Mouse (Mus musculus) layer of hippocampus, postnatal 25 days (tissue): ENCODE results near the gene Pcgf3. TPM values are rescaled to one million over a fixed set of nuclear protein-coding genes. Genes with fewer than 3 reads are reported as not detected.
"Not testable (repeated sequence)": the region's sequence is repeated elsewhere in the genome, so short reads cannot be mapped to it uniquely, and the experiment has no call there.

Experiments
- DNase-seq, 2 experiments: peaks; one replicate each; pipeline ENCODE4 v3.0.0; 2022; ENCODE audit warnings: mixed read lengths in 2 of 2, low spot score in 1 of 2; ENCODE audit errors: extremely low spot score in 1 of 2
- total RNA-seq, 2 experiments: library from RNA; stranded (reverse); gene quantifications; 2 replicates each; pipeline ENCODE4 v1.2.3; 2021

Pcgf3 gene
- total RNA-seq, 2 experiments from 2014 or later, result 48.3 to 53.4 TPM

GRCm38 (mm10) chr5:108466647-108467046 lies 5.6 kb downstream of the Pcgf3 start:
- DNase-seq, result no peak

- DNase-seq, result no peak
These were observed 8.6 kb downstream of the Pcgf3 start for GRCm38 (mm10) chr5:108469617-108470016.

- no peak for DNase-seq
These were observed 12.7 kb downstream of the Pcgf3 start for GRCm38 (mm10) chr5:108473737-108474136.

- no peak for DNase-seq
These were observed 14.9 kb downstream of the Pcgf3 start for GRCm38 (mm10) chr5:108475977-108476376.

- DNase-seq, result no peak
These were observed 22.0 kb downstream of the Pcgf3 start for GRCm38 (mm10) chr5:108483006-108483405.

GRCm38 (mm10) chr5:108485239-108485638 lies 24.2 kb downstream of the Pcgf3 start:
- no peak for DNase-seq

GRCm38 (mm10) chr5:108486148-108486547 lies 25.1 kb downstream of the Pcgf3 start:
- not testable (repeated sequence) for DNase-seq

GRCm38 (mm10) chr5:108501573-108501972 lies 40.5 kb downstream of the Pcgf3 start:
- DNase-seq, result no peak

GRCm38 (mm10) chr5:108502286-108502685 lies 41.3 kb downstream of the Pcgf3 start:
- DNase-seq, result no peak

GRCm38 (mm10) chr5:108515581-108516361 lies 54.7 kb downstream of the Pcgf3 start:
- DNase-seq, result no peak

- DNase-seq, result no peak
These were observed 55.6 kb downstream of the Pcgf3 start for GRCm38 (mm10) chr5:108516655-108517054.

- DNase-seq, result no peak
These were observed 57.3 kb downstream of the Pcgf3 start for GRCm38 (mm10) chr5:108518106-108518885.

GRCm38 (mm10) chr5:108518951-108519350 lies 57.9 kb downstream of the Pcgf3 start:
- no peak for DNase-seq

- DNase-seq, result no peak
These were observed 59.1 kb downstream of the Pcgf3 start for GRCm38 (mm10) chr5:108520153-108520552.

GRCm38 (mm10) chr5:108521016-108521415 lies 60.0 kb downstream of the Pcgf3 start:
- no peak for DNase-seq

- no peak for DNase-seq
These were observed 60.9 kb downstream of the Pcgf3 start for GRCm38 (mm10) chr5:108521896-108522295.

- DNase-seq, result no peak
These were observed 61.6 kb downstream of the Pcgf3 start for GRCm38 (mm10) chr5:108522597-108522996.

GRCm38 (mm10) chr5:108534188-108534587 lies 73.2 kb downstream of the Pcgf3 start:
- no peak for DNase-seq

GRCm38 (mm10) chr5:108543516-108544291 lies 82.7 kb downstream of the Pcgf3 start:
- DNase-seq, result no peak

- no peak for DNase-seq
These were observed 86.6 kb downstream of the Pcgf3 start for GRCm38 (mm10) chr5:108547636-108548035.

GRCm38 (mm10) chr5:108549137-108549488 lies 88.1 kb downstream of the Pcgf3 start:
- no peak for DNase-seq
